Mouse (Mus musculus): Measurements from ENCODE around the gene Mettl24. TPM values are rescaled to one million over a fixed set of nuclear protein-coding genes. Genes with fewer than 3 reads are reported as not detected.
A peak's percentile ranks its signal among the peaks of the same experiment; 100 is the strongest.
"Not testable (repeated sequence)": the region's sequence is repeated elsewhere in the genome, so short reads cannot be mapped to it uniquely, and the experiment has no call there.

Gene Mettl24
- total RNA-seq, 2 experiments from 2014 or later = not detected

DNA sequence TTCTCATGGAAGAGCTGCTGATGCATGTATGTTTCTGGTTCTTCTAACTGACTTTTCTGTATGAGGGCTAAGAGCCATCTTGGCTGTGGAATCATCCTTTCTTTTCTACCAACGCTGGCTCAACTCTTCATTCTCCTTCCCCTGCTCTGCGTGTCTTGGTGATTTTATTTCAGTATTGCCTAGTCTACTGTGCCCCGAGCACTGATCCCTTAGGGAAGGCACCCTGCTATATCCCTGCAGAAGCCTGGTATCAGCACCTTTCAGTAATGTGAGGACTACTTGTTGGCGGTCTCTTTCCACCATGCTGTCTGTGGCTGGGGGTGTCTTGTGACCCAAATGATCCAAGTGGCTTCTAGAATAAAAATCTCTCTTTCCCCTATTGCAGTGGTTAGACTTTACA lies 92.6 kb downstream of the Mettl24 start:
- ATAC-seq (replicated peaks; ENCODE audit: low FRiP score, low TSS enrichment, poor library complexity, severe bottlenecking) = no peak

DNA sequence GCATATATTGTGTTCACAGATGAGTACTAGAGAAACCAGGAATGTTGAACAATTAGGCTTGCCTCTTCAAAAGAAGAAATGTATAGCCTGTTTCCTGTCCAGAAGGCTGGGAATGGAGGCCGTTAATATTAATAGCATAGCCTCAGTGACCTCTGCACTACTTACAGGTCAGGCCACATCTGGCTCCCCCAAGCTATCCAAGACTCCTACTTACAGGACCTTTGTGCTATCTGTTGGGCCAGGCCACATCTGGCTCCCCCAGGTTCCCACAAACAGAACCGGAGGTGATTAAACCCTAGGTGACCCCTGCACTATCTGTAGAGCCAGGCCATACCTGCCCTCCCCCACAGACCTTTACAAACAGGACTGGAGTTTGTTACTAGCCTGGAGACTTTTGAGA lies 94.1 kb downstream of the Mettl24 start:
- ATAC-seq (replicated peaks; ENCODE audit: low FRiP score, low TSS enrichment, poor library complexity, severe bottlenecking) = no peak

DNA sequence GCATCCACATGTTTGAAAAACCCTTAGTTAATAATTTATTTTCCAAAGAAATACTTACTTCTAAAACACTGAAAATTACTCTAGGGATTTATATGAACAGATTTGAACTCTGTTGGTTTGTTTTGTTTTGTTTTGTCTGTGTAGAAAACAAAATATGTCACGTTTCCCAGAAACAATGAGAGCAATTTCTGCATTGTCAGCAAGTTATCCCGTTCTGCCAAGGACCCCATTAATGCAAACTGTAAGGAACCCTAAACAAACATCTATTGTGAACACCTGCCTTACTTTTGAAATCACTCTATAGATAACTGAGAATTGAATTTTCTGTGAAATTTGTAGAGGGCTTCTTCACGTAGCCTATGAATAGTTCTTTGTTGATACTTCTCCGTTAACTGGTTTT lies 95.4 kb downstream of the Mettl24 start:
- ATAC-seq (replicated peaks; ENCODE audit: low FRiP score, low TSS enrichment, poor library complexity, severe bottlenecking) = no peak

DNA sequence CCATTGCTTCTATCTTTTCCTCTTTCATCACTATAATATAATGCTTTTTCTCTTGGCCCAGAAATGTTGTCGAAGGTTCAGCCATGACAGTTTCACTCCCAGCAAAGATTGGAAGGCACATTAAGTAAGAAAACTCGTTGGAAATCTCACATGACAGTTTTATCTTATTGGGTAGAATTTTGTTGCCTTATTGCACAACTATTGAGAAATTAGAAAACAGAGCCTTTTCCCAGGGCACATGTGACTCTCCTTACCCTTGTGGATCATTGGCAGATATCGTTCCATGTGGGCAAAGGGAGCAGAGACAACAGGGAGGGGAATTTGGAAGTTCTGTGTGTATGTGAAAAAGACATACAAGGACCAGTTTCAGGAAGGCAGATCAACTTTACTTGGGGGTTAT lies 107.3 kb downstream of the Mettl24 start:
- no peak for ATAC-seq (replicated peaks; ENCODE audit: low FRiP score, low TSS enrichment, poor library complexity, severe bottlenecking)

DNA sequence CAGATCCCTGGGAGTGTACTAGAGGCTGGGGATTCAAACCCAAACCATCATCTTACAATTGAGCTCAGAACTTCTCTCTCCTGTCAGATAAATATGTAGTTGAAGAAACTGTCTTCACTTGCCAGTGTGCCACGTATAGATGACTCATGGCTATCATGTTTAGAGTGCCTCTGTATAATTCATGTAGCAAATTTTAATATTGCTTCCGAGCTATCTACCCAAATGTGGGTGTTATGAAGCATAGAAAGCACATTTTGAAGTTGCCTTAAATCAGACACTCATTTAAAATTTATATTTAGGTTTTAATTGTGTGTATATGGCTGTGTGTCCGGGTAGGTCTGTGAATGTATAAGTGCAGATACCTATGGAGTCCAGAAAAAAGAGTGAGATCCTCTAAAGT lies 109.0 kb downstream of the Mettl24 start:
- no peak for ATAC-seq (replicated peaks; ENCODE audit: low FRiP score, low TSS enrichment, poor library complexity, severe bottlenecking)

DNA sequence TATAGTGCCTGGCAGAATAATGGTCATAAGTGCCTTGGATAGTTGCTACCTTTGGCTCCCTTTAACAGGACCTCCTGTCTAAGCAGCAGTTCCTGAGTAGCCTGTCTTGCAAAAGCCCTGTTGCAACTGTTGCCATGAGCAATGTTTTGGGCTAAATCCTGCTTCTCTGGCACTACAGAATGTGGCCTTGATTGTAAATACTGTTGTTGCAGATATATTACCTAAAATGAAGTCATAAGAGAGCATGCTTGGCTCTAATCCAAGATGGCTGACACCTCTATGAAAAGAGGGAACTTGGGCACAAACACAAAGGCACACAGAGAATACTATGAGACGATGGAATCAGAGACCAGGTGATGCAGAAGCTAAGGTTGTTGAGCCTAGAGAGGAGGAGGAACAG lies 122.1 kb downstream of the Mettl24 start:
- ATAC-seq (replicated peaks; ENCODE audit: low FRiP score, low TSS enrichment, poor library complexity, severe bottlenecking) = no peak

DNA sequence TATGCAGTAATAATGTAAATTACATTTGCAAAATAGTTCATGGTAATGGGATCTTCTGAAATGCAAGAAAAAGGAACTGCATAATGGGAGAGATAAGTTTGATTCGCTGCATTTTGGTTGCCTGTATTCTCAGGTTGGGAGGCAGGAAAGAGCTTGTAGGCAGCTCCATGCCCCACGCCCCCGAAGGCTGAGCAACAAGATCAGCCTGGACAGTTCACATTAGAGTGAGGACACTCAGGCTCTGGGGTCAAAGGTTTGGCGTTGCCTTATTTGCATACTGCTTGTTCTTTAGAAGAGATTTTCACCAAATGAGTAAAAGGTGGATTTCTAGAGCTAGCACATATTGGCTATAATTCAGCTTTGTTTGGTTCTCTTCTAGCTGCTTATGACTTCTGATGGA lies 123.1 kb downstream of the Mettl24 start:
- no peak for ATAC-seq (replicated peaks; ENCODE audit: low FRiP score, low TSS enrichment, poor library complexity, severe bottlenecking)

DNA sequence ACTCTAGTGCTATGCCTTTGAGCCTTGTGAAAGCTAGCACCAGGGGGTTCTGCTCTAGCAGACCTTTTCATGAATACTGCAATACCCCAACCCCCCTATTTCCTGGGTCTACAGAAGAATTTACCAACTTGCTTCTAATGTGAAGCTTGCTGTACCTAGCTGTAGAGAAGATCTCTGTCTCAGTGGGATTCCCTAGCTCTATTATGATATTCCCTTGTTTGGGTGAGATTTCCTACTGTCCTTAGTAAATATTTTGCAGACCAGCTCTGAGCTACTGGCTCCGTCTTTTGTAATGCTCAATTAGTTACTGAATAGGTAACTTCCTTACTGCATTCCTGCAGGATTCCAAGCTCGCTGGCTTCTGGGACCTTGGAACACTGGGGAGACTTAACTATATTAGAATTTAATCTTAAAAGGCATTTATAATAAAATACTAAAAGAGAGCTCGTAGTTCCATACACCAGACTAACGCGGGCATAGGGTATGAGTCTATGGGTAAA lies 126.4 kb downstream of the Mettl24 start:
- not testable (repeated sequence) for ATAC-seq (replicated peaks; ENCODE audit: low FRiP score, low TSS enrichment, poor library complexity, severe bottlenecking)

DNA sequence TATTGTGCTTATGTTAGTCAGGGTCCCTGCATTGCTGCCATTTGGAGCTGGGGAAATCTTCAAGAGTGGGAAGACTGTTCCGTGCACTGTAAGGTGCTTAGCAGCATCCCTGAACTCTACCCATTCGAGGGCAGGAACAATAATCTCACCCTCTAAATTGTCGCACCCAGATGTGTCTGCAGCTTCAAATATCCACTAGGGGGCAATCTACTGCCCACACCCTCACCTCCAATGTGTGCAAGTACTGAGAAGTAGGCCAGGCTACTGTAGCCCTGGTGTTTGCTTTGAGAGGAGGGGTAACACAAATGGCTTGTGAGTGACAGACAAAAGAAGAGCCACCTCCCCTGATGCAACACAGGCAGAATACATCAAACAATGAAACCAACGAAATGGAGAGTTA lies 130.5 kb downstream of the Mettl24 start:
- ATAC-seq (replicated peaks; ENCODE audit: low FRiP score, low TSS enrichment, poor library complexity, severe bottlenecking) = 0 out of 2 replicates have a peak, but pooled peaks have one; percentile 61

DNA sequence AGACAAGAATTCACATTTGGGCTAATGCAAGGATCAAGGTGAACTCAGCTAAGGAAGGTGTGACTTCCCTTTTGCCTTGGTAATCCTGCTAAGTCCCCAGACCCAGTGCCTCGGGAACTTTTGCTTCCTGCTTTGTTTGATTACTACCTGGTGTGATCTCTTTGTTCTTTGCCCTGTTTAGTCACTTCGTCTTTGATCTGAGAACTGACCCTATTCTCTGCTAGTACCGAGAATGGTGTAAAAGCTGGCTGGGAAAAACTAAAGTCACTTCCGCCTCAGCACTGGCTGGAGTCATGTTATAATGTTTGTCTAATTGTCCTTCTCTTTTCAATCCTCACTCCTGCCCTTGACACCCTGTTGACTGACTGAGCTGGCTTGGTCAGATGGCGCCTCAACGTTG lies 133.4 kb downstream of the Mettl24 start:
- no peak for ATAC-seq (replicated peaks; ENCODE audit: low FRiP score, low TSS enrichment, poor library complexity, severe bottlenecking)

DNA sequence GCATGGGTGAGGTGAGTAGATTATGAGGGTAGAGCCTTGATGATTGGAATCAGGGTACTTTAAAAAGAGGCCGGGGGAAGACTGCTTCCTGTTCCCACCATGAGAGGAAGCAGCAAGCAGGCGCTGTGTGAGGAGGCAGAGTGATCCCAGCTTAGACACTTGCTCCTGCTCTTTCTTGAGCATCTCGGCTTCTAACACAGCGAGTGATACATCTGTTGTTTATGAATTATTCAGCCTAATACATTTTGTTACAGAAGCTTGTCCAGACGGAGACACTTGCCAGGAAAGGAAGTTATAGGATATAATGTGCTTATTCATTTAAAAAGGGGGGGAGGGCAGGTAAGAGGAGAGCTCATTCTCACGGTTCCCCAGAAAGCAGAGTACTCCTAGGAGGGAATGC lies 142.9 kb downstream of the Mettl24 start:
- ATAC-seq (replicated peaks; ENCODE audit: low FRiP score, low TSS enrichment, poor library complexity, severe bottlenecking) = no peak

DNA sequence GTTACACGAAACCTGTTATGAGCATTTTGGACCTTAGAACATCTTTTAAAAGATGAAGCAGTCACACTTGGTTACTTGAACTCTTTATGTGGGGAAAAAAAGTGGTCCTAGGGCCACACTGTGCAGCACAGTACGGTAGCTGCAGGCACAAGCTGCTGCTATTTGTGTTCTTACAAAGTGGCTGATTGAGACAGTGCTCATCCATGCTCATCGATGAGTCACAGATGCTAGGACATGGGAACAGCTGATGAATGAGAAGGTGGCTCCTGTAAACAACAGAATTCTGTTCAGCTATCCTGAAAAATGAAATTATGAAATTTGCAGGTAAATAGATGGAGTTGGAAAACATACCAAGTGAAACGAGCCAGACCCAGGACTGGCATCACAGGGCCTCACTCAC lies 144.6 kb downstream of the Mettl24 start:
- ATAC-seq (replicated peaks; ENCODE audit: low FRiP score, low TSS enrichment, poor library complexity, severe bottlenecking) = no peak

DNA sequence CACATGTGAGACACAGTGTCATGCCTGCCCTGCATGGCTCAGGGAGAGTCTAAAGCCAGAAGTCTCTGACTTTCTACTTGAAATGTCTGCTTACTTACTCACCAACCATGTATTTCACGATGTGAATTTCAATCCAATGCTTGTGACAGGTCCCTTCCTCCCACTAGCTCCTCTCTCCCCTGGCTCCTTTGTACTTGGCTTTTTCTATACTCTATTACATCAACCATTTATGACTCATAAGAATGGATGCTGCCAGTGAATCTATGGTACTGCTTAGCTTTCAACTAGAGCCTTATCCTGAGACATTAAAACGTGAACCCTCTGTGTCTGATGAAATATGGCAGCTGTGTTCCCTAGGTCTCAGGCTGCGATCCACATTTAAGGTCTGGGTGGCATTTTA lies 147.2 kb downstream of the Mettl24 start:
- ATAC-seq (replicated peaks; ENCODE audit: low FRiP score, low TSS enrichment, poor library complexity, severe bottlenecking) = no peak

DNA sequence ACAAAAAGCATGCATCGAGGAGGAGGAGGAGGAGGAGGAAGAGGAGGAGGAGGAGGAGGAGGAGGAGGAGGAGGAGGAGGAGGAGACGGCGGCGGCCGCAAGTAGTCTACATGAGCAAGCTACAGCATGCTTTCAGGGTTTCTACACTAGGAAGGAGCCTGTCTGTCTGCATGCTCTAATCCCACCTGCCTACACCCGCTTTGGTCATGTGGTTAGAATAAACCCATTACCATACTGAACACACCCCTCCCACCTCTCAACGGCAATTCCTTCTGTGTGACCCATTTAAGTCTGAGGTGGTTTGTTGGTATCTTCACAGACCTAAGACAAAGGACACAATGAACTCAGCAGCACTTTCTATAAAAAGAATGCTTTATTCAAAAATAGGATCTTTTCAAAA lies 148.2 kb downstream of the Mettl24 start:
- ATAC-seq (replicated peaks; ENCODE audit: low FRiP score, low TSS enrichment, poor library complexity, severe bottlenecking) = no peak

DNA sequence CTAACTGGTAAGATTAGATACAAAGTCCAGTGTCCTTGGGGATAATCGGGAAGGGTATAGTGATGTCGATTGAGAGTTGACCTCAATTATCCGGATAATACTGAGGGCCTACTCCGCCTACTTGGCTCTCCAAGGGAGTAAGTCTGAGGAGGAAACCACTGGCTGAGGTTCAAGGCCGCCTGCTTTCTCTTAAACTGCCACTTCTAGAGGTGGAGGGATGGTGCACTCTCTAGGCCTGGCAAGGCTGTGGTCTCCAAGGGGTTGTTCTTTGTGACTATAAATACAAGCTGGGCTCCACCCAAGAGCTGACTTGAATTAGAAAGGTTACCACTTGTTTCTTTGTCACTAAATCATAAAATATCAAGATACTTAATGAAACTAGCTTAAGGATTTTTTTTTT lies 157.0 kb downstream of the Mettl24 start:
- no peak for ATAC-seq (replicated peaks; ENCODE audit: low FRiP score, low TSS enrichment, poor library complexity, severe bottlenecking)

DNA sequence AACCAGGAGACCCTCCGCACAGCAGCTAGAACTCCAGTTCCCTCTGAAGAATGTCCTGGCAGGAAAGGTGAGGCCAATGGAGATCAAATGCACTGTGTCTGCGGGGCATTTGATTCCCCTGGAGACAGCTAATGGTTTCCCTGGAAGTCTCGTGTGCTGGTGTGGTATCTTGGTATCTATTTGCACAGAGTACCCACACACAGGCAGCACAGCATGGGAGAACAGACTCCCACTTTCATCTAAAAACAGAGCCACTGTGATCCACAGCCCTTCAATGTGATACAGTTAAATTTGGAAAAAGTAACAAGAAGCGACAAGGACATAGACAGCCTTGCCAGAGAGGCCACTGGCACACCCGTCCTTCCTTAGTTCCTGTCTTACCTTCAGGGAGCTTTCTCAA lies 160.8 kb downstream of the Mettl24 start:
- no peak for ATAC-seq (replicated peaks; ENCODE audit: low FRiP score, low TSS enrichment, poor library complexity, severe bottlenecking)

DNA sequence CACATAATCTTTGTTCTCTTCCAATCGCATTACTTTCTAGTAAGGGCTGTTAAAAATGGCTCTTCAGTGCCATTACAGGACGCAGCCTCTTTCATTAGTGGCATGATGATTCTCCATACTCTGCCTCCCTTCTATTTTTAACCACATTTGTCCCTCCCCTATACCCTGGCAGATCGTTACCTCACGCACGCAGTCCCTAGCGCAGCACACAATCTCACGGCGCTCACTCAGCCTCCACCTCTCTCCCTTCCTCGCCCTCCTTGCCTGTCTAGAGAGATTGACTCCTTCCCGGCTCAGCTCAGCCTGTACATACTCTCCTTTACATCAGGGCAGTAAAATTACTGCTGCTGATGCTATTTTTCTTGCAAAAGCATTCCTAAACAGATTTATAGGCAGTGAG lies 161.5 kb downstream of the Mettl24 start:
- no peak for ATAC-seq (replicated peaks; ENCODE audit: low FRiP score, low TSS enrichment, poor library complexity, severe bottlenecking)

DNA sequence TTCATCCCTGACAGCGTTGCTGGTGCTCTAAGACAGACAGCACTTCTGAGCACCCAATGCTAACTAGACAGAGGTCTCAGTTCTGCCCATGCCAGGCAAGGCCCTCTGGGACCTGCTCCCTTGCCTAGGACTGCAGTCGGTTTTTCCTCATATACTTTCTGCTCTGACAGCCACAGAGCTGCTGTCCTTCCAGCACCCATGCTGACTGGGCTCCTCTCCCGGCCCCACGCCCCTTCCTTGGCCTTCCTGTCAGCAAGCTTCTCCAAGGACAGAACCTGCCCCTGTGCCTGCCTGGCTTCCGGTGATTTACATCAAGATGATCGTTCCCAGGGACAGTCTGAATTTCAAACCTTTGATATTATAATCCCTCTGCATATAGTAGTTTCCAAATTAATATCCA lies 162.5 kb downstream of the Mettl24 start:
- no peak for ATAC-seq (replicated peaks; ENCODE audit: low FRiP score, low TSS enrichment, poor library complexity, severe bottlenecking)

DNA sequence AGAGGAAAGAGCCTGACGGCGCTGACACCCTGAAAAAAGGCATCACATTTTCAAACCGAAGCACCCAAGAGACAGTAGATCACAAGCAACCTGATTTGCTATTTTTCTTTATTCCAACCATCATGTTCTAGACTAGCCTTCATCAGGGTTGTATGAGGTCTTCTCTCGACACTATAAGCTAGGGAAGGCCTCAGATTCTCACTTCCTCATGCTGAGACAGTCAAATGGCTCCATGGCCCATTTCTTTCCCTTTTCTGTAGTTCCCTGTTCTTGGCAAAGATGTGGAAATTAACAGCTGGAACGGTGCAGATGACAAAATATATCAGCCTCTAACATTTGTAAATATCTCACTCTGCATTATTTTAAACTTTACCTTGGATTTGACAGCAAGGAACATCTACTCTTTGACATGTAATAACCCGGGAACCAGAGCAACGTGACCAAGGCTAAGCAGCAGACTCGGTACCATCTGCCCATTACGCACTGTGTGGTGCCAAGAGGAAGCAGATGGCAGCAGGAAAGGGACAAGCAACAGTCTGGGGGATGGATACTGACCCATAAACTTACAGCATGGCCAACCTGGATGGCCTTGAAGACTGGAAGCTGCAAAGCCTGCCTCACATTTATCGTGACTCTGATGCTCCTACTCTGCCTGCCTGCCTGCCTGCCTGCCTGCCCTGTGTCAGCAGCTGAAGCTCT lies 164.2 kb downstream of the Mettl24 start:
- no peak for ATAC-seq (replicated peaks; ENCODE audit: low FRiP score, low TSS enrichment, poor library complexity, severe bottlenecking)

DNA sequence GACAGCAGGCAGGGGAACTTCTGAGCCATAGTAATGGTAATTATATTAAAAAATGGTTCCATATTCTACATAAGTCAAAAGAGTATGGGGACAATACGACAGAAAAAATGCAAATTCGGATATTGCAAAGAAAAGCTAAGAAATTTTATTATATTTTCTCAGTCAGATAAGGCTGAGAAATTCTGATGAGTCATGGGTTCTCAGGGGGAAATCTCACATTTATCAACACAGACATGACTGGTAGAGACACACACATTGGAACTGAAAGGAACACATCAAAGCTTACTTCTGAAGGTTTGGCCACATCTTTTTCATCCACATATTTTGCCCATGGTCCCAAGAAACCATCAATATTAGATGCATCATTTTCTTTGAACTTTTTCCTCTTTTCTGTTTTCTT lies 167.6 kb downstream of the Mettl24 start:
- ATAC-seq (replicated peaks; ENCODE audit: low FRiP score, low TSS enrichment, poor library complexity, severe bottlenecking) = no peak

DNA sequence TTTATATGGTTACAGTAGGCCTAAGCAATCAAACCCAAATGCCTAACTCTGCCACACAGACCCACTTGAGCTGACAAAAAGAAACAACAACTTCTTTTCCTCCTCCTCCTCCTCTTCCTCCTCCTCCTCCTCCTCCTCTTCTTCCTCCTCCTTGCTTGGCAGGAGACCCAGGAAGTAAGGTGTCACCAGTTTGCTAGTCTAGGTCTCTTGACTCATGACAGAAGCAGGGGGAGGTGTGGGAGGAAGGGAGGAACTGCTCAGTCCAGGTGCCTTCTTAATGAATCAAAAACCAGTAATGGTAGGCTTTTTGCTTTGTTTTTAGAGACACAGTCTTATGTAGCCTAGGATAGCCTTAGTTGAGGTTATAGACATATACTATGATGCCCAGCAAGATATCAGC lies 168.1 kb downstream of the Mettl24 start:
- no peak for ATAC-seq (replicated peaks; ENCODE audit: low FRiP score, low TSS enrichment, poor library complexity, severe bottlenecking)

DNA sequence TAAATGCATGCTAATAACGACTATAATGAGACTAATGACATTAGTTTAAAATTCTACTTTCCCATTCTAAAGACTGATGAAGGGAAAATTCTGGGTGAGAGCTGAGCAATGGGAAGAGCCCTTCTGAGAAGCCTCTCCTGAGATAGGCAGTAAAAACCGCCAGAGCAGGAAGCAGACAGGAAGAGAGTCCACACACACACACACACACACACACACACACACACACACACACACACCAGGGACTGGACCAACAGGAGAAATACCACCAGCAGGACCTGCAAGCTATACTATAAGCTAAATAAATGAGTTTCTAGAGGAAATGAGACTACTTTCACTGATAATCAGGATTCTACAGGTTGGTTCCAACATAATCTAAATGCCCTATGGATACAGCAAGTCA lies 172.5 kb downstream of the Mettl24 start:
- ATAC-seq (replicated peaks; ENCODE audit: low FRiP score, low TSS enrichment, poor library complexity, severe bottlenecking) = no peak

Data from megakaryocyte-erythroid progenitor cell, adult 5-6 weeks (primary cell).